Mouse (Mus musculus): Measurements from ENCODE around the gene Meox1.

DNA sequence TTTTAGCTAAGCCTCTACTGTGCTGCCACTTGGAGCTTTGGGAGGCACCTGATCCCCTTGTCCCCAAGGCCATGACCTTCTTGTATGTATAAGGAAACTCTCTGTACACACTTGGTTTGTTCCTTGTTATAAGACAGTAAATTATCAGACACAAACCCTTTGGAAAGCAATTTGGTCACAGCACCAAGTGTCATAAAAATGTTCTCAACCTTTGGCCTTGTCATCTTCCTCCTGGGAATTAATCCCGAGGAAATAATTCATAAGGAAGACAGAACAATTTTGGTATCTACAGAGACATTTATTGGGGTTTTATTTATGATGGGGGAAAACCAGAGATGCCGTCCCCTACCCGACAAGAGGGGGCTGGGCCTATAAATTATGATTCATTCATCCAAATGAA is 41.6 kb upstream of the Meox1 start:
- TF ChIP-seq CTCF (IDR thresholded peaks at IDR 0.05; ENCODE audit: insufficient read depth, low read depth, low read length) = no peak
- TF ChIP-seq POLR2A (IDR thresholded peaks at IDR 0.05; ENCODE audit: insufficient read depth, low read depth, low read length) = no peak

Data from olfactory bulb, adult 2 months (tissue).